Mouse (Mus musculus) testis, adult 2 months (tissue): ENCODE results near the gene Kncn.

ENCODE experiments used
- CTCF ChIP-seq: fragments of 200-500 bp; IDR thresholded peaks from 2 replicates; pipeline ENCODE4 v1.5.1; 2012; ENCODE audit warnings: low read depth, mild to moderate bottlenecking, inconsistent platforms, low read length, moderate library complexity; ENCODE audit not compliant: control insufficient read depth, insufficient read depth, insufficient replicate concordance
- POLR2A ChIP-seq: fragments of 200-500 bp; IDR thresholded peaks from 2 replicates; pipeline ENCODE4 v1.6.1; 2012; ENCODE audit warnings: low read depth, mild to moderate bottlenecking, inconsistent platforms, low read length, moderate library complexity; ENCODE audit not compliant: control insufficient read depth

- TF ChIP-seq CTCF (no peak), POLR2A (no peak)
These were observed 44.2 kb upstream of the Kncn start for GRCm38 (mm10) chr4:115839956-115840355.
